Mouse (Mus musculus): ENCODE data around the gene Ugt1a6a. TPM values are rescaled to one million over a fixed set of nuclear protein-coding genes. Genes with fewer than 3 reads are reported as not detected.
"Not testable (repeated sequence)": the region's sequence is repeated elsewhere in the genome, so short reads cannot be mapped to it uniquely, and the experiment has no call there.

Ugt1a6a gene
- total RNA-seq, 2 experiments from 2014 or later, result 0.62 to 0.83 TPM

DNA sequence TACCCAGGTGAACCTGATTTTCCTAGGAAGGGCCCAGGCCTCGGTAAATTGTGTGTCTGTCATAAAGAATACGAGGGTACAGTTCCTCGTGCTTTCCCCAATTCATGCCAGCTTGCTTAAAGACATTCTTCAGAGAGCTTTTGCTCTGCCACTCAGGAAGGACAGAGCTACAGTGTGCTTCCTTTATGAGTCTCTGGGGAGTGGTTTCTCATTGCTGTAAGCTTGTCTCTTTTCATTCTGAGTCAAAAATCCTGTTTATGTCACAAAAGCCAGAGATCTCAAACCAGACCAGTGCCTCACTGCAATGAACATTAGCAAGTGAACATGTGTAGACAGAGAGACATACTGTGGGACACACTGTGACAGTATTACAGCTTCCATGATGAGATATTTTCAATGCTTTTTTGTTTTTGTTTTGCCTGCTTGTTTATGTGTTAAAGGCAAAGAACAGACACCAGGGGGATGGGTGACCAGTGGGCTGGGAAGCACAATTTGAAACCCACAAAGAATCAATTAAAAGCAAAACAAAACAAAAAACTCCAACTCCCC, 627 bp upstream of the Ugt1a6a start:
- no peak for DNase-seq (ENCODE audit: low spot score in 2 of 2)

DNA sequence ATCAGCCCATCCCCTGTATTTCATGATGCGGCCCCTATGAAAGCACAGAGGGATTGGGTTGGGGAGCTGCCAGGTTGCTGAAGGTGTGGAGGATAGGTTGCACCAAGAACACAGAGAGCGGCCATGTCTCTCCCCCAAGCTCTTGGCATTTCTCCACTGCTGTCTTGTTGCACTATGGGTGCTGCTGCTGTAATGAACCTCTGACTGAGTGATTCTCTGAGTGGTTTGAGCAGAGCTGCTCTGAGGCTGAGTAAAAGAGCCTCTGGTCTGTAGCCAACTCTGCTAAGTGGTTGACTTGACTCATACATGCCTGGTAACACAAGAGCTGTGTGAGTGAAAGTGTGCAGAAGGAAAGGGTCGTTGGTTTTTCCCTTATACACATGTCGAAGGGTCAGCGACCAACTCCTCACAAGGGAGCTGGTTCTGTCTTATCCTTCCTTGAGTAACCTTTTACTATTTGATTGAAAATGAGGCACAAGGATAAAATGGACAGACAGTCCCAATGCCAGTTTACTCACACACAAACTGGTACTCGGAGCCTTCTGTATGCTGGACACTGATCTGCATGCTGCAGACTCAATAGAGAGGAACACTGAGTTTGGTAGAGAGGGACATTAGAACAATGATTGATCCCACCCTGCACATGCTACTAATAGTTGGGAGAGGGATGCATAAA, 758 bp downstream of the Ugt1a6a start:
- not testable (repeated sequence) for DNase-seq (ENCODE audit: low spot score in 2 of 2)

DNA sequence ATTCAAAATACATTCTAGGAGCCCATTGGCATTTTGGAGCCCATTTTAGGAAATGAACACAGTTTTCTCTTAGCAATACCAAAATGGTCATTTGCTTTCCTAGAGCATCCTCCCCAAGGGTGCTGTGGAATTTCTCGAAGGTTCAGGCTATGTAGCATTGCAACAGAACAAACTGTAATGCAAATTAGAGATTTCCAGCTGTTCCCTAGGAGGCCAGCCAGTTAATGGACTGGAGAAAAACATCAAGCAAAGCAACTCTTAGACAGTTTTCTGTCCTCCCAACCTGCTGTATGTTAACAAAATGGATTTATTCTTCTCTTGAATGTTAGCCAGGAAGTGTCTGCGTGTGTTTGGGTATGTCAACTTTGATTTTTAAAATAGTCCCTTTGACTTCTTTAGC, 2.0 kb downstream of the Ugt1a6a start:
- no peak for DNase-seq (ENCODE audit: low spot score in 2 of 2)

DNA sequence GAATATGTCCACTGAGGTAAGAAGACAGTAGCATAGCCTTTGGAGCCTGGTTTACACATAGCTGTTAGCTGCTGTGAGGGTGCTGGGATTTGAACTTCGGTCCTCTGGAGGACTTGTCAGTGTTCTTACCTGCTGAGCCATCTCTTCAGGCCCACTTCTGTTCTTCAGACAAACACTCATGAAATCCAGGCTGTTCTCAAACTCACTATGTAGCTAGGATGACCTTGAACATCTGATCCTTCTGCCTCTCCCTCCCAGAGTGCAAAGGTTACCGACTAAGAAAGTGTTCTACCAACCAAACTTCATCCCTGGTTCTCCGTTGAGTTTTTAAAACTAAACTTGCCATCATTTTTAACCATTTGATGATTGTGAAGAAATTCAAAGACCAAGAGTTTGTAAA, 2.7 kb downstream of the Ugt1a6a start:
- DNase-seq (ENCODE audit: low spot score in 2 of 2), result no peak

DNA sequence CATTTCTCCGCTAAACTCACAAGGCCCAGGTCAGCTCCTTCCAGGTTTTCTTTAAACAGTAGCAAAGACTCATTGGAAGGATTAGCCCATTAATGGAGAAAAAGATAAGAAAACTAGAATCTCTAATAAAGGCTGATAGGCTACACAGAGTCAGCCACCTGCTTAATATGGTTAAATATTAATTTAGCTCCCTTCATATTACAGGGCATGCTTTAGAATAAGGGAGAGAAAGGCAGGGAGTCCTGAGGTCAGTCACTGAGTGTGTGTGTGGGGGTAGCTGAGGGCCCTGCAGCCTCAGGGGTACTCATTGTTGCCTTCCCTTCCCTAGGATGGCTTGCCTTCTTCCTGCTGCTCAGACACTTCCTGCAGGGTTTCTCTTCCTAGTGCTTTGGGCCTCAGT, 3.5 kb downstream of the Ugt1a6a start:
- no peak for DNase-seq (ENCODE audit: low spot score in 2 of 2)

DNA sequence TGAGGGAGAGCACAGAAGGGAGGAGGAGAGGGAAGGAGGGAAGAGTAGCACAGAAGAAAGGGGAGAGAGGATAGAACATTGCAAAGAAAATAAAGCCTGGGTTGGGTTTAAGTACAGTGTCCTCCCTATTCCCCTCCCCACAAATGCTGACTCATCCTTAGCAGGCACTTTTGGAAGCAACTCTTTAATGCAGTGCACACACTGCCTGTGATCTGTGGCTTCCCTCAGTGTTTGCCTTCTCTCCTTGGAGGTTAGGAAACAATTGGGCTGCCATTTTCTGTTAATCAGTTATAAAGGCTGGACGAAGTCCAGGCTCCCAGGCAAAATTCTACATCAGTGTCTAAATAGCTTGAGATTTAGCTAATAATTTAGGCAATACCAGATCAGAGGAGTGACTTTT, 5.9 kb downstream of the Ugt1a6a start:
- not testable (repeated sequence) for DNase-seq (ENCODE audit: low spot score in 2 of 2)

DNA sequence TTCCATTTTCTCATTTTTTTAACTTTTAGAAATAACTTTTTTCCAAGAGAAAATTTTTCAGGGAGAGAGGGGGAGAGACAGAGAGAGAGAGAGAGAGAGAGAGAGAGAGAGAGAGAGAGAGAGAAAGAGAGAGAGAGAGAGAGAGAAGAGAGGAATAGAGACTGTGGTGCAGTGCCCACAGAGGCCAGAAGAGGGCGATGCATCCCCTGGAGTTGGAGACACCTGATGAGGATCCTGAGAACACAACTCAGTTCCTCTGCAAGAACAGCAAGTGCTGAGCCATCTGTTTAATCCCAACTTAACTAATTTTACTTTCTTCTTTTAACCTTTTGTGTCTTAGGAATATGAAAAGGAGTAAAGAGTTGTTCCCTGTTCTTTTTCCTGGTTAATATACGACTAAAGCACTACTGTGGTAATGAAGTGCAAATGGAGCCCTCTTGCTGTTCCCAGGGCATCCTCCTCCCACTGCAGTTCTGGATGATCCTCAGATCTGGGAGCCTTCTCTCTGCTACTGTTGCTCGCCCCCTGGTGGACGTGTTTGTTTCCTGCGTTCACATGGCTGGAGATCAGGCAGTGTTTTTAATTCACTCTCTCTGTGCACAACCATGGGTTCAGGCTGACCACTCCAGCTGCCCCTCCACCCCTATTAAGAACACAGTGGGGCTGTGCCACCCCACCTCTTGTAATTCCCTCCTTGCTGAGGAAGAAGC, 9.5 kb downstream of the Ugt1a6a start:
- peak in 1 of 2 experiments; percentile 25 for DNase-seq (ENCODE audit: low spot score in 2 of 2)

DNA sequence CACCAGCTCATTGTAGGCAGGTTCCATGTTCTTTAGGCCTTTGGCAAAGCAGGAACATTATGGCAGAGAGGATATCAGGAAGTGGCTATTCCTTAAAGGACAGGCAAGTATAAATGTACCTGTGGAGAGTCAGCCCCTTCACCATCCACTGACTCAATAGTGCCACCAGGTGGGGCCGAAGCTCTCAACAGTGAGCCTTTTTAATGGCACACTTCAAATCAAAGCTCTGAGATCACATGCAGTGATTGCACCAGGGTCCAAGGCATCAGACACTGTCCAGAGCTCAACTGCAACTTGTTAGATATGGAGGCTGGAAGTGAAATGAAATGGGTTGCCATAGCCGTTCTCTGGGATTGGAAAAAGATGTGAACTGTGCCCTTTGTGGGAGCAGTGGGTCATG, 10.7 kb downstream of the Ugt1a6a start:
- DNase-seq (ENCODE audit: low spot score in 2 of 2), result not testable (repeated sequence)

DNA sequence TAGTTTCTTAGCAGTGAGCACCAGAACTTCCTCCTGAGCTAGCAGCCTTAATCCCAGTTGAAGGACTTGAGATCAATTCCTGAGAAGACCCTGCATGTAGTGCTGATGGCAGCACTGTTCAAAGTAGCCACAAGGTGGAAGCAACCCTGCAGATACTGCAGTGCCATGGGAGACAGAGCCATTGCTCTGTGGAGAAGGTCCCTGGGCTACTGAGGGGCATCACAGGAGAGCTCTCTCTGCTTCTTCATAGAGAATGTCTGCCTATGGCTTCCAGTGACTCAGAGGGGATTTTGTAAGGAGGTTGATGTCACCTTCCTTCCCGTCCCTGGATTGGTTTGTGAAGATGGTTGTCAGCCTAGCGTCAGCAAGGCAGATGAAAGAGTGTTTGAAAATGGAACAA, 15.5 kb downstream of the Ugt1a6a start:
- DNase-seq (ENCODE audit: low spot score in 2 of 2), result peak in 1 of 2 experiments; percentile 24

DNA sequence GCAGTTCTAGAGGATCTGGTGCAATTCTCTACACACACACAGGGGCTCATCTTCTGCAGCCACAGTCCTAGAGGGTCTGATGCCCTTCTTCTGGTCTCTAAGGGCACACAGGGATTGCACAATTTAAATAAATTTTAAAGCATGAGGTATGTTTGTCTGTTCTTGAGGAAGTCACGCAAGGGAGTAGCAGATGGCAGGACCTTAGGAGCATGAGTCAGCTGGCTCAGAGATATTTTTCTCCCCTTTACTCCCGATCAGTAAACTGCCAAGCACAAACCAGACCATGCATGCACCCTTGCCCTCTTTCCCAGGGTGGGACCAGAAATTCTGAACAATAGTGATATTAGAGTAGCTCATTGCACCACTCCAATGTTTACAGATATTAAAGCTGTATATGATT, 23.8 kb downstream of the Ugt1a6a start:
- no peak for DNase-seq (ENCODE audit: low spot score in 2 of 2)

DNA sequence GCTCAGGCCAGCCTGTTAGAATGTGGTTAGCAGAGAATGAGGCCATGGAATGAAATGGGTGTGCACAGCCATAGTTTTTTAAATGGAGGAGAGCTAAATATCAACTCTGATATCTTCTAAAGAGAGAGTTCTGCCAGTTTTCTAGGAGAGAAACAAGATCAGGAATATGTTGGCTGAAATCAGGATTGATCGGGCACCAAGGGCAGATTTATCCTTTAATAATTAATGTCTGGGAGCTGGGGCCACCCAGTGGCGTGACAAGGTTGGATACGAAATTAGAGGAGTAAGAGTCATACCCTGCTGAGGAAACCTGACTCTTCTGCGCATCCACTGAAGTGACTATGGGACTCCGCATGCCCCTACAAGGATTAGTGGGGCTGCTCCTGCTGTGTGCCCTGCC, 31.1 kb downstream of the Ugt1a6a start, which contains the start of gene Ugt1a5:
Gene Ugt1a5 (plus strand): TSS at position 302 of the 400 bp plus-strand sequence.
- DNase-seq (ENCODE audit: low spot score in 2 of 2), result no peak

DNA sequence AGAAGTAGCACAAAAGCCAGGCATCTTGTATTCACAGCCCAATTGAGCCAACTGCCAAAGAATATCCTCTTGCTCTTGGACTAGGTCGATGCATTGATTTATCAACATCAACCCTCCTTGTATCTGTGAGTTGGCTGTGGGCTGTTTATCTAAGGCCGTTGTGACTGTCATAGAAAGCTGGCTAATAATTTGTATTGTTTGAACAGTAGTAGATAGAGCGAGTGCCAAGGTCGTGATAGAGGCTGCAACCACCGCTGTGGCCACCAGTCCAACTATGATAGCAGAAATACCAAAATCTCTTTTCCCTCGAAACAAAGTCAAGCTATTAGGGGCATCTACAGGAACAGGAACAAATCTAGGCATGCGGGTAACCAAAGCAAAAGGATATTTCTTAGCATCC, 37.6 kb downstream of the Ugt1a6a start:
- DNase-seq (ENCODE audit: low spot score in 2 of 2), result not testable (repeated sequence)

DNA sequence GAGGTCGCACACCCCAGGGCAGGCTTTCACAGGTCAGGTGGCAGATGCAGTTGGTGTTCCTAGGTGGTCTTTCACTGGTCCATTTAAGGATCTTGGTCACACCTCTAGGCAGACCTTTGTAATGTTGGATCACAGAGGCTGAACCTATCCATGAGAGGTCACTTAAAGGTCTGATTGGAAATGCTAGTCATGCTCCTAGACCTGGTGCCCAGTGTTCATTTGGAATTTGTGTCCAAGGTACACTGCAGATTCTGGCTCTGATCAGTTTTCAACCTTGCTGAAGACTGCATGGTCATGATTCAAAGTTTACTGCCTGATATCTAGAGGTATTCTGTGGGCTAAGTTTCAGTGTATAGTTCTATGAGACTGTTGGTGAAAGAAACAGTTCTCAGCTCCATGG, 45.0 kb downstream of the Ugt1a6a start:
- DNase-seq (ENCODE audit: low spot score in 2 of 2), result no peak

DNA sequence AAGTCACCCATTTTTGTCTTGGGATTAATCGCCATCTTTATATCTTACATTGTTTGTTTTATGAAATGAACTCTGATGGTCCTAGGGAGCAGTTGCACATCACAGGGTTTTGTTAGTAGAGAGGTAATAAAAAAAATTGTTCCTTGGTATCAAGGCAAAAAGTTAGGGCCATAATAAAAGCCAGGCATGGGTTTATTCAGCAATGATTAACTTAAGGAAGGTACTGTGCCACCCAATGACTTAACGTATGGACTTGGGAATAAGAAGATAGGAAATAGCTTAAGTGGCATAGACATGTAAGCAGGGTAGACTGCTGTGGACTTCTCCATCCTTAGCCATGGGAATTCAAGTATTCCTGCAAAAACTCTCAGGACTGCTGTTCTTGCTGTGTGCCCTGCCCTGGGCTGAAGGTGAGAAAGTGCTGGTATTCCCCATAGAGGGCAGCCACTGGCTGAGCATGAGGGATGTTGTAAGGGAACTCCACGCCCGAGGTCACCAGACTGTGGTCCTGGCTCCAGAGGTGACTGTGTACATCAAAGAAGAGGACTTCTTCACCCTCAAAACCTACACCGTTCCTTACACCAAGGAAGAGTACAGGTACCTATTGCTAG, 51.8 kb downstream of the Ugt1a6a start:
- DNase-seq (ENCODE audit: low spot score in 2 of 2), result no peak

DNA sequence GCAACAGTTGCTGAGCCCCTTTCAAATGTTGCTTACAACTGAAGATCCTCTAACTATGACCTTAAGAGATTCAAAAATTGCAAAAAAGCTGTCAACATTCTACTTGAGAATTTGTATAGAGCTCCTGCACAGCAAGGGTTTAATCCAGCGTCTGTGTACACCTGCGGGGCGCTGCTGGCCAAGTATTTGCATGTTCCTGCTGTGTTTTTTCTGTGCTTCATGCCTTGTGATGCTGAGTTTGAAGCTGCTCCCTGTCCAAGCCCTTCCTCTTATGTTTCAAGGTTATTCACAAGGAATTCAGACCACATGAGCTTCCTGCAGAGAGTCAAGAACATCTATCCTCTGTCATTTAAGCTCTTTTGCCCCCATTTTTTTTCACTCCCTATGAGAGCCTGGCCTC, 57.5 kb downstream of the Ugt1a6a start:
- no peak for DNase-seq (ENCODE audit: low spot score in 2 of 2)

DNA sequence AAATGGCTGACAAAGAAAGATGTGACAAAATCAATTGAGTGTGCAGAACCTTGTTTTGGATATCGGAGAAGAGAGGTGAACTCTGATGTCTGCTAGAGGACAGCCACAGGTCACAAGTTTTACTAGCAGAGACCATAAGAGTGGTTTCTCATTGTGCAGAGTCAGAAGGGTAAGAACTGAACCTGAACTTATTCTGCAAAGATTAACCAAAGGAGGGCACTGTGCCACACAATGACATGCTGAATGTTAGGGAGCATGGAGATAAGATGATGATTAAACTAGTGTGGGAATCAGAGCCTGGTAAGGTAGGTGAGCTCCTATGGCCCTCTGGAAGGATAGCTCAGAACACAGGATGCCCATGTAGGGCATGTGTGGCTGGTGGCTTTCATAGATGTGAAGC, 61.1 kb downstream of the Ugt1a6a start:
- no peak for DNase-seq (ENCODE audit: low spot score in 2 of 2)

DNA sequence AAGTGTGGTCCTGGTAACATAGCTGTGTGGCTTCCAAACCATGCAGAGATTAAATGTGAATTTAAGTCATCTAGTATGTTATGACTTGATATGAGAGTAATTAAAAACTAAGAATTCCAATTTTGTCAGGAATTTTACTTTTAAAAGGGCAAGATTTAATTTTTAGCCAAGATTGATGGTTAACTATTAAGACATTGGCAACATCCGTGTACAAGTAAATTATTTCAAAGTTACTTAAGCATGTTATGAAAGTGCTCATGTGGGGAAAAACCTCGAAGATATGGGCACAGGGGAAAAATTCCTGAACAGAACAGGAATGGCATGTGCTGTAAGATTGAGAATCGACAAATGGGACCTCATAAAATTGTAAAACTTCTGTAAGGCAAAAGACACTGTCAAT, 62.8 kb downstream of the Ugt1a6a start:
- DNase-seq (ENCODE audit: low spot score in 2 of 2), result no peak

DNA sequence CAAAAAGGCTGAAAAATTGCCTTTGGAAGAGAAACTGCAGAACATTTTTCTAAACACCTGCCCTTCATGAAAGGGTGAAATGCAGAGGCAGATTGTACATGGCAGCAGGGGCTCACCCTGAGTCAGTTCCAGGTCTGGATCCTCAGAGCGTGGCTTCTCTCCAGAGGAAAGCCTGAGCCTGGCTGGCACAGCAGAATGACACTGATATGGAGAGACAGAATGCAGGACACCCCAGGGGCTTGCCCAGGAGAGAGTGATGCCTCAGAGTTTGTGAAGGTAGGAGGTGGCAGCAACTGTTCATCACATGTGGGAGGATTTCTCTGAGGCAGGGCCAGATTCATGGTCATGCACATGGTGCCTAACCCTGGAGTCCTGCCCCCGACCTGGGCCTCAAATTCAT, 65.4 kb downstream of the Ugt1a6a start:
- DNase-seq (ENCODE audit: low spot score in 2 of 2), result peak in 1 of 2 experiments; percentile 35

DNA sequence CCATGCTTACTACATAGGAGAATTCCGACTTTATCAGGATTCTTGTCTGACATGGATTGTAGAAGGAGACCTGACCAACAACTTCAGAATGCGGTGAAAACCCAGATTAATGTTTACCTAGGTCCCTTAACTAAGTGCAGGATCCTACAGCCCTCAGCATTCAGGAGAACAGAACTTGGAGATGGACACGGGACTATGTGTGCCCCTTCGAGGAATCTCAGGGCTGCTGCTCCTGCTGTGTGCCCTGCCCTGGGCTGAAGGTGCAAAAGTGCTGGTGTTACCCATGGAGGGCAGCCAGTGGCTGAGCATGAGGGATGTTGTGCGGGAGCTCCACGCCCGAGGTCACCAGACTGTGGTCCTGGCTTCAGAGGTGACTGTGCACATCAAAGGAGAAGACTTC, 65.8 kb downstream of the Ugt1a6a start, which contains the start of gene Ugt1a2:
Gene Ugt1a2 (plus strand): TSS at position 146 of the 400 bp plus-strand sequence.
- DNase-seq (ENCODE audit: low spot score in 2 of 2), result no peak

DNA sequence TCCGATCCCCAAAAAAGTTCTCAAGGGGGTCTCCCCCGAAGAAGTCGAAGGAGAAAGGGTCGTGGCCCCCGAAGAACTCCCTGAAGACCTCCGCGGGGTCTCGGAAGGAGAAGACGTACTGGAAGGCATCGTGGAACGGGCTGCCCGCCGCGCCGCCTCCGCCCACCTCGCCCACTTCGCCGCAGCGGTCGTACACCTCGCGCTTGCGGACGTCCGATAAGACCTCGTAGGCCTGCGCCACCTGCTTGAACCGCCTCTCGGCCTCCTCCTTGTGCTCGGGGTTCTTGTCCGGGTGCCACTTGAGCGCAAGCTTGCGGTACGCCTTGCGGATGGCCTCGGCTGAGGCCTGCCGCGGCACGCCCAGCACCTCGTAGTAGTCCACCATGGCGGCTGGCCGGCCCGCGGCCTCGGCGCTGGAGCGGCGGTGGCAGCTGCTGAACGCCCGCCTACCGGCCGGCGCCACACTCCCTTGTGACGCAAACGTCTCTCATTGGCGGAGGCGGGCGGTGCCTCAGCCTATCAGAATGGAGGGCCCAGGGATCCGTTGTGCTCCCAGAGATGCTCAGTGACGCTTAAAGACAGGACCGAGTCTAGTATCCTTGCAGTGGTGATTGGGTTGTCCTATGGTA, 70.8 kb downstream of the Ugt1a6a start, which contains the start of gene Dnajb3:
Gene Dnajb3 (minus strand): TSS at position 489 of the 629 bp plus-strand sequence.
- DNase-seq (ENCODE audit: low spot score in 2 of 2), result peak; percentile 74 to 80

DNA sequence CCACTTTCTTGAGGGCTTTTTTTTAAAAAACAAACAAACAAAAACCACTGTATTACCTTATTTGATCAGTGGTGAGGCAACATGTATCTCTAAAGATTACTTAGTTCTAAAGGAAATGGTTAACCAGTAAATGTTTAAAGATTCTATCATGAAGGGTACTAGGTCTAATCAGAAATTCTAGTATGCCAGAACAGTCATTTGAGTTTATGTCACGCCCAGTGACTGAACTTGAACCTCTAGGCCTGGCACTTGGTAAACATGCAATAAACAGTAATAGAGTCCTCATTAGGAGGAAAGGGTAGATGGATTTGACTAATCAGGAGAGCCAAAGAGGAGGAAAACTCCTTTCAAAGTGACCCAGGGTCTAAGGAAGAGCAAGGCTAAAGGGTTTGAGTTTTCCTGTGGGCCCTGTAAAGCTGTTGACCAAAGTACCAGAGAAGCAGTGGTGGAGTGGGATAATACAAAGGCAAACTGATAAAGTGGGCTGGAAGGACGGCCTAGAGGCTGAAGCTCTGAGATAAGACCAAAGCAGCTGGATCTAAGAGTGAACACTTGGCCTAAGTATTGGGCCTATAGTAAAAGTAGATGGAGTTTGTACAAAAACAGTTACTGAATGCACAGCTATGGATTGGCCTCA, 72.4 kb downstream of the Ugt1a6a start:
- no peak for DNase-seq (ENCODE audit: low spot score in 2 of 2)
